Mouse (Mus musculus): ENCODE measurements around the gene Cst3. TPM values are rescaled to one million over a fixed set of nuclear protein-coding genes. Genes with fewer than 3 reads are reported as not detected.

The Cst3 gene
- 1,212 TPM for polyA plus RNA-seq (2014; fragmentation: Illumina TruSeq; extraction: RNeasy Lipid Tissue Mini Kit (QIAGEN cat#74804); ENCODE audit: low read depth, low replicate concordance)

GRCm38 (mm10) chr2:148875335-148875811 is at the start of gene Cst3:
TSS of gene Cst3 (minus strand) at chr2:148875692.

GRCm38 (mm10) chr2:148864966-148865365 is 10.5 kb downstream of the Cst3 start, which contains the start of gene 9230104L09Rik:
TSS of gene 9230104L09Rik (minus strand) at chr2:148865038.

GRCm38 (mm10) chr2:148834912-148835311 is 40.6 kb downstream of the Cst3 start, which contains the start of gene Cst9:
TSS of gene Cst9 (plus strand) at chr2:148835147.

Other genes with a start within 250 kb of the Cst3 start
- 11.6 TPM for gene Nxt1, start 203.1 kb downstream of the Cst3 start, polyA plus RNA-seq (2014; fragmentation: Illumina TruSeq; extraction: RNeasy Lipid Tissue Mini Kit (QIAGEN cat#74804); ENCODE audit: low read depth, low replicate concordance)
- 21.0 TPM for gene Gzf1, start 194.7 kb downstream of the Cst3 start, polyA plus RNA-seq (2014; fragmentation: Illumina TruSeq; extraction: RNeasy Lipid Tissue Mini Kit (QIAGEN cat#74804); ENCODE audit: low read depth, low replicate concordance)
- gene Napb, start 143.2 kb downstream of the Cst3 start, polyA plus RNA-seq (2014; fragmentation: Illumina TruSeq; extraction: RNeasy Lipid Tissue Mini Kit (QIAGEN cat#74804); ENCODE audit: low read depth, low replicate concordance): 1.4 TPM
- gene Cstl1, start 125.3 kb downstream of the Cst3 start, polyA plus RNA-seq (2014; fragmentation: Illumina TruSeq; extraction: RNeasy Lipid Tissue Mini Kit (QIAGEN cat#74804); ENCODE audit: low read depth, low replicate concordance): not detected
- not detected for gene Cst11, start 104.2 kb downstream of the Cst3 start, polyA plus RNA-seq (2014; fragmentation: Illumina TruSeq; extraction: RNeasy Lipid Tissue Mini Kit (QIAGEN cat#74804); ENCODE audit: low read depth, low replicate concordance)
- gene 8030411F24Rik, start 93.7 kb downstream of the Cst3 start, polyA plus RNA-seq (2014; fragmentation: Illumina TruSeq; extraction: RNeasy Lipid Tissue Mini Kit (QIAGEN cat#74804); ENCODE audit: low read depth, low replicate concordance): not detected
- not detected for gene Cst12, start 86.3 kb downstream of the Cst3 start, polyA plus RNA-seq (2014; fragmentation: Illumina TruSeq; extraction: RNeasy Lipid Tissue Mini Kit (QIAGEN cat#74804); ENCODE audit: low read depth, low replicate concordance)
- gene Cst8, start 76.9 kb downstream of the Cst3 start, polyA plus RNA-seq (2014; fragmentation: Illumina TruSeq; extraction: RNeasy Lipid Tissue Mini Kit (QIAGEN cat#74804); ENCODE audit: low read depth, low replicate concordance): not detected
- gene Cst13, start 55.6 kb downstream of the Cst3 start, polyA plus RNA-seq (2014; fragmentation: Illumina TruSeq; extraction: RNeasy Lipid Tissue Mini Kit (QIAGEN cat#74804); ENCODE audit: low read depth, low replicate concordance): not detected
- gene Cst9, start 40.5 kb downstream of the Cst3 start, polyA plus RNA-seq (2014; fragmentation: Illumina TruSeq; extraction: RNeasy Lipid Tissue Mini Kit (QIAGEN cat#74804); ENCODE audit: low read depth, low replicate concordance): 2.4 TPM
- not detected for gene 9230104L09Rik, start 10.7 kb downstream of the Cst3 start, polyA plus RNA-seq (2014; fragmentation: Illumina TruSeq; extraction: RNeasy Lipid Tissue Mini Kit (QIAGEN cat#74804); ENCODE audit: low read depth, low replicate concordance)
- gene Gm1330, start 127.6 kb upstream of the Cst3 start, polyA plus RNA-seq (2014; fragmentation: Illumina TruSeq; extraction: RNeasy Lipid Tissue Mini Kit (QIAGEN cat#74804); ENCODE audit: low read depth, low replicate concordance): not detected
- not detected for gene Gm10750, start 141.5 kb upstream of the Cst3 start, polyA plus RNA-seq (2014; fragmentation: Illumina TruSeq; extraction: RNeasy Lipid Tissue Mini Kit (QIAGEN cat#74804); ENCODE audit: low read depth, low replicate concordance)